Mouse (Mus musculus) ES-Bruce4 (cell line): Measurements from ENCODE around the gene Clic4.

Experiments used
- CTCF ChIP-seq: IDR thresholded peaks from one replicate; pipeline ENCODE4 v1.8.1; 2011; ENCODE audit warnings: low read depth, low read length
- EP300 ChIP-seq: IDR thresholded peaks from 2 replicates; pipeline ENCODE4 v1.6.1; 2011; ENCODE audit warnings: low read depth, low read length; ENCODE audit not compliant: insufficient read depth

GRCm38 (mm10) chr4:135220641-135221040, 52.0 kb downstream of the Clic4 start:
- no peak for TF ChIP-seq EP300
- TF ChIP-seq CTCF = no peak
